Mouse (Mus musculus) liver, embryonic 14.5 days (tissue): ENCODE measurements around the gene Oas1g.

Experiments used
- CTCF ChIP-seq: IDR thresholded peaks from 2 replicates; pipeline ENCODE4 v1.5.1; 2016; ENCODE audit warnings: antibody characterized with exemption, low read depth, control low read depth
- EP300 ChIP-seq: IDR thresholded peaks from 2 replicates; pipeline ENCODE4 v1.6.1; 2016; ENCODE audit warnings: antibody characterized with exemption, low read depth

GRCm38 (mm10) chr5:120869436-120870015 is 17.9 kb downstream of the Oas1g start:
- no peak for TF ChIP-seq CTCF
- no peak for TF ChIP-seq EP300
